Mouse (Mus musculus) ZHBTc4 (cell line): ENCODE results near the gene Slc44a4.
"Not testable (repeated sequence)": the region's sequence is repeated elsewhere in the genome, so short reads cannot be mapped to it uniquely, and the experiment has no call there.

Experiments
- DNase-seq: peaks from one replicate; pipeline ENCODE4 v3.0.0-alpha.2; 2011; ENCODE audit warnings: low read depth, low spot score

The Slc44a4 gene

DNA sequence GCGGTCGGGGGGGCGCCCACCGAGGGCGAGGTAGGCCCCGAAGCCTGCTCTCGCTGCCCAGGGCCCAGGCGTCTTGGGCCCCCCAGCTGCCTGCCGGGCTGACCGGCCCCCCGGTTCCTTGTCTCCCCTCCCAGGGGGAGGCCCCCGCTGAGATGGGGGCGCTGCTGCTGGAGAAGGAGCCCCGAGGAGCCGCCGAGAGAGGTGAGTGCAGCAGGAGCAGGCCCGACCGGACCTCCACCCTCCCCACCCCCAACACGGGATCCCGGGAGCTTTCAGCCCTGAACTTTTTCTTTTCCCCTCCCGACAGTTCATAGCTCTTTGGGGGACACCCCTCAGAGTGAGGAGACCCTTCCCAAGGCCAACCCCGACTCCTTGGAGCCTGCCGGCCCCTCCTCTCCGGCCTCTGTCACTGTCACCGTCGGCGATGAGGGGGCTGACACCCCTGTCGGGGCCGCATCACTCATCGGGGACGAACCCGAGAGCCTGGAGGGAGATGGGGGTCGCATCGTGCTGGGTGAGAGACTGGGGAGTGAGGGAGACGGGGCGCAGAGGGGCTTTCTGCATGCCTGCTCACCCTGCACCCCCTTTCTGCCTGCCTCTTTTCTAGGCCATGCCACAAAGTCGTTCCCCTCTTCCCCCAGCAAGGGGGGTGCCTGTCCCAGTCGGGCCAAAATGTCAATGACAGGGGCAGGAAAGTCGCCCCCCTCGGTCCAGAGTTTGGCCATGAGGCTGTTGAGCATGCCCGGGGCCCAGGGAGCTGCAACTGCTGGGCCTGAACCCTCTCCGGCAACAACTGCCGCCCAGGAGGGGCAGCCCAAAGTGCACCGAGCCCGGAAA lies 15.0 kb upstream of the Slc44a4 start:
- DNase-seq = no peak

DNA sequence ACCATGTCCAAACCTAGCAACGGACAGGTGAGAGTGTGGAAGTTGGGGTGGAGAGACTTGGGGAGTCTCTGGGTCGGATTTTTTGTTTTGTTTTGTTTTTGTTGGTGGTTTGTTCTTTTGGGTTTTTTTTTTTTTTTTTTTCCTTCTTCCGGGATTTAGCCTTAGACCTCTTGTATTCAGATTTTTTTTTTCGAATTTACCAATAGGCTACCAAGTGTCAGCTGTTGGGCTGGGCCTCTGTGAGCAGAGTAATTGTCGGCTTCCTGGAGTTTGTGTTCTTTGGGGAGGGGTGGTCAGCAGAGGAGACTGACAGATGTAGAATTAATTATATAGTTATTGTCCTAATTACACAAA lies 14.4 kb upstream of the Slc44a4 start:
- no peak for DNase-seq

DNA sequence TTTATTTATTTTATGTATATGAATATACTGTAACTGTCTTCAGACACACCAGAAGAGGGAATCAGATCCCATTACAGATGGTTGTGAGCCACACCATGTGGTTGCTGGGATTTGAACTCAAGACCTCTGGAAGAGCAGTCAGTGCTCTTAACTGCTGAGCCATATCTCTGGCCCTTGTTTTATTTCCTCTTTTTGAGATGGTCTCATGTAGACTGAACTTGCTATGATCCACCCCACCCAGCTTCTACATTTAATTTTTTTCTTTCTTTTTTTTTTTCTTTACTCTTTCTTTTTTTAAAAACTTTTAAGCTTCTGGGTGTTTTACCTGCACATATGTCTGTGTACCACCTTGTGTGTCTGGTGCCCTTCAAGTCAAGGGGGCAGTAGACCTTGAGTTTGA lies 13.4 kb upstream of the Slc44a4 start:
- DNase-seq = not testable (repeated sequence)

DNA sequence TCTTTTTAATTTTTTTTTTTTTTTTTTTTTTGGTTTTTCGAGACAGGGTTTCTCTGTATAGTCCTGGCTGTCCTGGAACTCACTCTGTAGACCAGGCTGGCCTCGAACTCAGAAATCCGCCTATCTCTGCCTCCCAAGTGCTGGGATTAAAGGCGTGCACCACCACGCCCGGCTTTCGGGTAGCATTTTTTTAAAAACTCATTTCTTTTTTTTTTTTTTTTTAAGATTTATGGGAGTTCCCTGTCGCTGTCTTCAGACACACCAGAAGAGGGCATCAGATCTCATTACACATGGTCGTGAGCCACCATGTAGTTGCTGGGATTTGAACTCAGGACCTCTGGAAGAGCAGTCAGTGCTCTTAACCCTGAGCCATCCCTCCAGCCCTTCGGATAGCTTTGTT lies 12.3 kb upstream of the Slc44a4 start:
- not testable (repeated sequence) for DNase-seq

DNA sequence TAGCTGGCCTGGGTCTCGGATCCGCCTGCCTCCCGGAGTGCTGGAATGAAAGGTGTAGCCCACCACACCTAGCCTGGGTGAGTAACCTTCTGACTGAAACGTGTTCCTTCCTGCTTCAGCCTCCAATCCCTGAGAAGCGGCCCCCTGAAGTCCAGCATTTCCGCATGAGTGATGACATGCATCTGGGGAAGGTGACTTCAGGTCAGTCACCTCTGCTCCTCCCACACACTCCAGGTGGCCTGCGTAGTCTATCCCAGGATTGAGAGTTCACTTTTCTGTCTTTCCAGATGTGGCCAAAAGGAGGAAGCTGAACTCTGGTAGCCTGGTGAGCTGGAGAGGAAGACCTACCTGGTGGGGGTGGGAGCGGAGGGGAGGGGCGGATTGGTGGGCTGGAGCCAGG lies 11.4 kb upstream of the Slc44a4 start:
- DNase-seq = peak; percentile 68

DNA sequence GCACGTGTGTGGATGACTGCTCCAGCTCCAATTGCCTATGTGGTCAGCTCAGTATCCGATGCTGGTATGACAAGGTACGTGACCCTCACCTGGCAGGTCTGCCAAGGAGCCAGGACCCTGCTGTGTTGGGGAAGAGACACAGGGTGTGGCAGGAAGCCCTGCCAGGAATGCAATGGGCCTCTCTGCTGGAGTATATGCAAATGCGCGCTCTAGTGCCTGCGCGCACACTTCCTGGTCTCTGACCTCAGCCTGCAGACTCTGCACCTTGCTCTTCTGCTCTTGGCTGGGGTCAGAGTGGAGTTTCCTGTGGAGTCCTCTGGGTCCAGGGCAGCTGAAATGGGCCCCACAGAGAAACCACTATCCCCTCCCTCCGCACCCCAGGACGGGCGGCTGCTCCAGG lies 3.3 kb upstream of the Slc44a4 start:
- DNase-seq = peak; percentile 89

DNA sequence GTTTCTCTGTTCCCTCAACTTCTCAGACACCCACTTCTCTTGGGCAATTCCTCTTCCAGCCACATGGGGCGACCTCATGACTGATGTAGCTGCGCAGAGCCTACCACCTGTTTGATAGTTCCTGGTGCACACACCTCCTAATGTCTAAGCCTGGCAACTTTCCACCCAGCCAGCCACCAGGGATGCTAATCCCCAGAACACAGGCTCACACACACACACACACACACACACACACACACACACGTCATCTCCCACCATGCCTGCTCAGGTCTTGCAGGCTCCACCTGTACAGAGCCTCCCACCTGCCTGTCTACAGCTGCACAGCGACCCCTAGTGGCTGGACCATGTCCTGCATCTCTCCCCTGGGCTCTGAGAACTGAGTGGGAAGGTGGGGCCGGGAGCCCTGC lies 2.3 kb upstream of the Slc44a4 start:
- peak; percentile 93 for DNase-seq

DNA sequence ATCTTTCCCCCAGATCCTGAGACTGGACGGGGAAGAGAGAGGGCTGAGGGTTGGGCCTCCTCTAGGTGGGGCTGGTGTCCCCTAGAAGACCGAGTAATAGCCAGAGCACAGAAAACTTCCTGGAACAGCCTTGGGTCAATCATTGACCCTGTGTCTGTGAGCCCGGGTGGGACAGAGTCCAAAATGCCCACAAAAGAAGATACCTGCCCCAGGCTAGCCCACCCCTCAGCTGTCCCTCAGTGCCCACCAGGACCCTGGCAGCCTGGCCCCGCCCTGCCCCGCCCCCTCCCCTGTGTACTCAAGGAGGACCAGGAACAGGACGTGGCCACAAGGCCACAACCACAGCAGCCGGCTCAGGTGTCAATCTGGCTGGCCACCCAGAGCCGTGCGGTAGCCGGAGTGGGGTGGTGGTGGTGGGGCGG lies 1.2 kb downstream of the Slc44a4 start:
- no peak for DNase-seq

DNA sequence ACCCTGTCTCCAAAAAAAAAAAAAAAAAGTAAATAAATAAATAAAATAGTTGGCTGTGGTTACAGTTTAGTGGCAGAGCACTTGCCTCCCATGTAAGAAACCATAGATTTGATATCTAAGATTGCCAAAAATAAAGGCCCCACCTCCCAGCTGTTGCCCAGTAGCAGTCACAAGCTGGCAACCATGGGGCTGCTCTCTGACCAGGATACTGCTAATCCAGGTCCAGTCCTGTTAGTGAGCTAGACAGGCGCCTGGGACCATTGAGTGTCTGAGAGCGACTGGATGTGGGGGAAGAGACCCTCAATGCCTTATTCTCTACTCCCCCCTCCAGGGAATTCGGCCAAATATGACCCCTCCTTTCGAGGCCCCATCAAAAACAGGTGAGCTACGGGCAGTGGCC lies 2.0 kb downstream of the Slc44a4 start:
- no peak for DNase-seq

DNA sequence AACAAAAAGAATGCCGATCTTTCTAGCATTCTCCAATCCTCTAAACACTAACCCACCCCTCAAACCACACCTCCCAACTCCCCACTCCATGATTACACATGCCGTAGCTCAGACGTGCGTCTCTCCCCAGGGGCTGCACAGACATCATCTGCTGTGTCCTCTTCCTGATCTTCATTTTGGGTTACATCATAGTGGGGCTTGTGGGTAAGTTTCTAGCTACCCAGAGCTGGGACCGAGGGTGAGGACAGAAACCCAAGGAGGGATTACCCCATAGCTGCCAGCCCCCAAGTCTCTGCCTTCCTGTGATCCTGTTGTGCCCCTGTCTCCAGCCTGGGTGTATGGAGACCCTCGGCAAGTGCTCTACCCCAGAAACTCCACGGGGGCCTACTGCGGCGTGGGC lies 2.9 kb downstream of the Slc44a4 start:
- no peak for DNase-seq

DNA sequence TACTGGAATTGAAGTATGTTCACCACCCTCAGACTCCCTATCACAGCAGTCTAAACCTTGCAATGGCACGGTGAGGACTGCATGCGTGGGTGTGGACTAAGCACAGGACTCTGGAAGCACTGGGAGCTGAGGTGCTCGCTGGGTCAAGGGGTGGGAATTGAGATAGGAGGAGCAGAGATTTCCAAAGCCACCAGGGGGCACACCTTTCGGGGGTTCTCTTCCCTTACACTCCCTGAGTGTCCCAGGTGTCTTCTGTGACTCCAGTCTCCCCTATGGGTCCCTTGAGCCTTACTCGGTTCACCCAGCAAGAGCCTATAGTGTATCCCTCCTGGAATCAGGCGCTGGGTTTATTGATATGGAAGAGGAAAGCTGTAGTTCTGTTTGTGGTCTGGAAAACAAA lies 8.7 kb downstream of the Slc44a4 start:
- DNase-seq = peak; percentile 50

DNA sequence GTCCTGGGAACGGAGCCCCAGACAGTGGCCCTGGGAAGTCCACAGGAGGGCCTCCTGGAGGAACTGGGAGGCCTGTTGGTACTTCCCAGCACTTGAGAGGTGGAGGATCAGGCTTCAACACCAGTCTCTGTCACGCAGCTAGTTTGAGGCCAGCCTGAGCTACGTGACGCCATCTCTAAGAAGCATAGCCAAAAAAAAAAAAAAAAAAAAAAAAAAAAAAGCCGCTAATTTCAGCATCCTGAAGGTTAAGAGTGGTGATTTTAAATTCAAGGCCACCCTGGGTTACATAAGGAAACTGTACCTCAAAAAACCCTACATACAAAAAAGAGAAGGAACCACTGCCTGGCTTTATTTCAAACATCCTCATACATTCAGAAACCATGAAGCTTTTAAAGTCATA lies 10.0 kb downstream of the Slc44a4 start:
- no peak for DNase-seq

DNA sequence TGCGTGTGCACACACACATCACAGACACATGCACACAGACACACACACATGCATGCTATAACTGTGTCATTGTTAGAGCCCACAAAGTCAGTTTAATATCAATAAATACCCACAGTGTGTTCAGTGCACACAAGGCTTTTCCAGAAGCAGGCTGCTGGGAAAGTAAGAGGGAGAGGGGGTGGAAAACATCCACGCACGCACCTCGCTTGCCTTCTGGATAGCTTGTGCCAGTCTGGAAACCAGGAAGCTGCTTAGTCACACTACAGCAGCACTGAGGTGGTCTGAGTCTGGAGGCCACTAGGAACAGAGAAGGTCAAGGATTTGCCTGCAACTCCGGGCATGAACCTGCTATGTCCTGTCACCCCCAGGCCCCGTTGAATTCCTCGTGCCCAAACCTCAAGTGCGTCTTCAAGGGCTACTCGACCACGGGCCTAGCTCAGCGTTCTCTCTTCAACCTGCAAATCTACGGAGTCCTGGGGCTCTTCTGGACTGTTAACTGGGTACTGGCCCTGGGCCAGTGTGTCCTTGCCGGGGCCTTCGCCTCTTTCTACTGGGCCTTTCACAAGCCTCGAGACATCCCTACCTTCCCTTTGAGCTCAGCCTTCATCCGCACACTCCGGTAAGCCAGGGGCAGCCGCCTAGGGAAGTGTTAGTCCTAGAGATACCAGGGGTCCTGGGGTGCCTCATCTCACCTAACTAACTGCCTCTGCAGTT lies 13.2 kb downstream of the Slc44a4 start:
- no peak for DNase-seq

DNA sequence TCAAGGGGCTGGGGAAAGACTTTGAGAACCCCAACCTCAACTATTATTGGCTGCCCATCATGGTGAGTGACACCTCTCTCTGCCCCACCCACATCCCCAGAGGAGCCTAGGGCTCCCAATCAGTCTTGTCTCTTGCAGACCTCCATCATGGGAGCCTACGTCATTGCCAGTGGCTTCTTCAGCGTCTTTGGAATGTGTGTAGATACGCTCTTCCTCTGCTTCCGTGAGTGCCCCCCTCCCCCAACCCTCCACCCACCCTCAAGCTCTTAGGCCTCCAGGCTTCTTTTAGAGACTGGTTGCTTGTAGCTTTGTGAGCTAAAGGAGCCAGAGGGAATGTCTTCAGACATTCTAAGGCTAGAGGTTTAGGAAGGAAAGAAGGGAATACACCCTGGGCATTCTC lies 14.6 kb downstream of the Slc44a4 start:
- peak; percentile 84 for DNase-seq

DNA sequence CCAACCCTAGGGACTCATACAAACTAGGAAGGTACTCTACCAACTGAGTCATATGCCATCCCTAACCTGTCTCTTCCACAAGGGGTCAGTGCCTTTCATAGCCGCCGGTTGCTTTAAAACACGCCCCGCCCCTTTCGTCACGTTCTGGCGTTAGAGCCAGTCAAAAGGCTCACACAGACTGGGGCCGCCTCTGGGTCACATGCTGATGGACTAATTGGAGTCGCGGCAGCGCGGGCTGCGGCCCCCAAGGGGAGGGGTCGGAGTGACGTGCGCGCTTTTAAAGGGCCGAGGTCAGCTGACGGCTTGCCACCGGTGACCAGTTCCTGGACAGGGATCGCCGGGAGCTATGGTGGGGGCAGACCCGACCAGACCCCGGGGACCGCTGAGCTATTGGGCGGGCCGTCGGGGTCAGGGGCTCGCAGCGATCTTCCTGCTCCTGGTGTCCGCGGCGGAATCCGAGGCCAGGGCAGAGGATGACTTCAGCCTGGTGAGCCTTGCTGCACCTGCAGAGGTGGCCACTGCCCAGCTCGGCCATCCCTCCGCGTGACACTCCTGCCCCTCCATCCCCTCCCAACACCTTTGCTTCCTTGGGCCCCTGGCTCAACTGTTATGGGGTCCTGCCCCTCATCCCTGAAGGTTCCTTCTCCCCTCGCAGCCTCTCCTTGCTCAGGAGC lies 16.9 kb downstream of the Slc44a4 start, which contains the start of gene Neu1:
Gene Neu1, plus strand, starts transcription at position 193 of the 674 bp plus-strand sequence.
- peak; percentile 99 for DNase-seq

DNA sequence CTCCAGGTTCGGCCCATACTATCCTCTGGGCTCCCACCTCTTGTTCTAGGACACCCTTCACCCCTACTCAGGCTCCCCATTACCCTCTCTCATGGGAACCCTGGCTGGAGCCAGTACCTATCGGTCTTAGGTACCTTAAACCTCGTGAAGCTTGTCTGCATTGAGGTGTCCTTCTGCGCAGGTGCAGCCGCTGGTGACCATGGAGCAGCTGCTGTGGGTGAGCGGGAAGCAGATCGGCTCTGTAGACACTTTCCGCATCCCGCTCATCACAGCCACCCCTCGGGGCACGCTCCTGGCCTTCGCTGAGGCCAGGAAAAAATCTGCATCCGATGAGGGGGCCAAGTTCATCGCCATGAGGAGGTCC lies 17.5 kb downstream of the Slc44a4 start:
- peak; percentile 38 for DNase-seq

DNA sequence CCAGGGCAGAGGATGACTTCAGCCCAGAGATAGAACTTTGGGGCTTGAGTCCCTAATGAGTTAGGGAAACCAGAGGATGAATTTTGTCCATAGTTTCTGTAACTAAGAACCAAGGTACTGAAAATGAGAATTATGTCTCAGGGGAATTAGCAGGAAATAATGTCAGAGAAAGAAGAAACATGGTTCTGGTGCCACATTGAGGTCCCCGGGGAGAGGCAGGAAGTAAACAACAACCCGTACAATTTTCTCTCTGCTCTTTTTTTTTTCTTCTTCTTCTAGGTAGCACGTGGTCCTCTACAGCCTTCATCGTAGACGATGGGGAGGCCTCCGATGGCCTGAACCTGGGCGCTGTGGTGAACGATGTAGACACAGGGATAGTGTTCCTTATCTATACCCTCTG lies 18.0 kb downstream of the Slc44a4 start:
- no peak for DNase-seq

DNA sequence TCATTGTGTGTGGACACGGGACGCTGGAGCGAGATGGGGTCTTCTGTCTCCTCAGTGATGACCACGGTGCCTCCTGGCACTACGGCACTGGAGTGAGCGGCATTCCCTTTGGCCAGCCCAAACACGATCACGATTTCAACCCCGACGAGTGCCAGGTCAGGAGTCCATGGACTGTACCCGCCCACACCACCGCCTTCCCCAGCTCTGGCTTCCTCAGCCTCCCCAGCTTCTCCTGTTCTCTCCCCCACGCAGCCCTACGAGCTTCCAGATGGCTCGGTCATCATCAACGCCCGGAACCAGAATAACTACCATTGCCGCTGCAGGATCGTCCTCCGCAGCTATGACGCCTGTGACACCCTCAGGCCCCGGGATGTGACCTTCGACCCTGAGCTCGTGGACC lies 19.8 kb downstream of the Slc44a4 start:
- DNase-seq = no peak

DNA sequence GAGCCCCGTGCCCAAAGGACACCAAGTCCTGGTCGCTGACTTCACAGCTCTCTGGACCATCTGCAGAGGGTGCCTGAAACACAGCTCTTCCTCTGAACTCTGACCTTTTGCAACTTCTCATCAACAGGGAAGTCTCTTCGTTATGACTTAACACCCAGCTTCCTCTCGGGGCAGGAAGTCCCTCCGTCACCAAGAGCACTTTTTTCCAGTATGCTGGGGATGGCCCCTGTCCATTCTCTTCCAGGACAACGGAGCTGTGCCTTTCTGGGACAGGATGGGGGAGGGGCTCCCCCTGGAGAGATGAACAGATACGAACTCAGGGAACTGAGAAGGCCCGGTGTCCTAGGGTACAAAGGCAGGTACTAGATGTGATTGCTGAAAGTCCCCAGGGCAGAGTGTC lies 20.6 kb downstream of the Slc44a4 start:
- DNase-seq = no peak

DNA sequence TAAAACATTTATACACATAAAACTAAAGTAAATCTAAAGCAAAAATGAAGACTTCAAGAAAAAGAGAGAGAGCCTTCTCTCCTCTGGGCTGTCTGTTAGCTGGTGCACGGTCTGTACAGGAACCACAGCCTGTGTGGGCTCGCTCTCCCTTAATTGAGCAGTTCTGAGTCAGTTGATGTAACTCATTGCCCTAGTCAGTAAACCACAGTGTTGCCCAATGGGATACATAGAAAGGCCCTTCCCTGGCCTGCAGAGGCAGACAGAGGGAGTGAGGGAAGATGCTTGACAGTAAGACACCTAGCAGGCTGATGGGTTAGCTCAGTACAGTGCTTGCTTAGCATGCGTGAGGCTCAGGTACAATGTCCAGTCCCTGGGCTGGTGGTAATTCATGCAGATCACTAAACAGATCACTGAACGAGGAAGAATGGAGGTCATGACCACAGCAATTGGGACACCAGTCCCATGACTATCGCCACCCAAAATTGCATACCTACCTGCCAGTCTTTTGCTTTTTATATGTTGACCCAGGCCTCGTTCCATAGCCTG lies 23.8 kb downstream of the Slc44a4 start:
- no peak for DNase-seq

DNA sequence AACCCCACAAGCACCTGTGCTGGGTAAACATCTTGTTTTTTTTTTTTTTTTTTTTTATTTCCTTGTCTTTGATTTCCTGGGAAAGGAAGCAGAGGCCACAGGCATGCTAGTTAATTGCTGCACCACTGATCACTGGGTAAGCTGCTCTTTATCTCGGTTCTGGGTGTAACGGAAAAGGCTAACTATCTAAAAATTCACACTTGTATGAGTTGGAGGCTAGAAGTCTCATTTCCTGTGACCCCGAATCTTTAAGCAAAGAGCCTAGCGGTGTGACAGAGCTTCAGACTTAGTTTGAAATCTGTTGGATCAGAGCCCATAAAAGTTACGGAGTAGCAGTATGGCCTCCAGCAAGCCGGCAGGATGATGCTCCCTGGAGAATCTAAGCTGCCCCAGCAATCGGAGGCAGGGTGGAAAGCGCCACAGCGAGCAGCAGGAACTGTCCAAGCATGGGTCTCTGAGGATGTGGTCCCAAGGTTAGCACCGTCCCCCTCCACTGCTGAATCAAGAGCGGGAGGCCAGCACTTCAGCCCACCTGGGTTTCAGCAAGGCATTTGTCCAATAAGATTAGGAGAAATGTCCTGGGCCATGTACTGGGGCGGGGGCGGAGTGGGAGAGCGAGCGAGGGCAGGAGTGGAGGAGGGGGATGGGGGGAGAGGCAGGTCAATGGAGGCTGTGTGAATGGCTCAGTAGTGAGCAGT lies 27.2 kb downstream of the Slc44a4 start:
- DNase-seq = peak; percentile 75
